Mouse (Mus musculus) bone marrow macrophage, adult 2 months (primary cell): Measurements from ENCODE around the gene Gfer.

Source experiments
- CTCF ChIP-seq: IDR thresholded peaks from 2 replicates; pipeline ENCODE4 v1.5.1; 2012; ENCODE audit warnings: low read depth, mild to moderate bottlenecking, low read length, moderate library complexity
- POLR2A ChIP-seq: IDR thresholded peaks from 2 replicates; pipeline ENCODE4 v1.6.1; 2012; ENCODE audit warnings: mild to moderate bottlenecking, low read depth, low read length, borderline replicate concordance

DNA sequence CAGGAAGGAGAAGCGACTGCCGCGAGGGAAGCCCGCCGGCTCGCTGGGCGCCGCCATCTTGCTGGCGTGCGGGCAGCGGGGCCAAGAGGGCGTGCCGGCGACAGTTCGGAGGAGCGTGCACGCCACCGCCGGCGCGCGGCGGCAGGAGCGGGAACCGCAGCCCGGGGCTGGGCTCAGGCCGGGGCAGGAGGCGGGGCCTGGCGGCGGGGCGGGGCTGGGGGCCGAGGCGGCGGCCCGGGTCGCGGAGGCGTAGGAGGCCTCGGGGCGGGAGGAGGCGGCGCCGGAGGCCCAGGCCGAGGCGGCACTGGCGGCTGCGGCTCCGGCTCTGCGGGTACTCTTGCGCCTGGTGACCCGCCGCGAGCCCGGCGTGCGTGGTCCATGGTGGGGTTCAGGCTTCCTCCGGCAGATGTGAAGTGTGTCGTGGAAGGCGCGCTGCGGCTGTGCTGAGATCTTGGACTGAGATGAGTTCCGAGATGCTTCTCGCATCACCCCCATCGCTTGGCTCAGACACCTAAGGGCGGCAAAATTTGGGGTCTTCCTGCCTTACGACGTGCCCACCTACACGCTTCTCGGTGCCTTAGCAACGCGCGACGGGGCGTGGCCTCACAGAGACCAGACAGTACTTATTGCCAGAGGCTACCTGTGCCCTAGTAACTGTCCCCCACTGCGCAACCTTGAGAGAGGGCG is at the start of gene Gfer, which contains the start of gene Noxo1:
- TF ChIP-seq CTCF: no peak
- TF ChIP-seq POLR2A: no peak
